Mouse (Mus musculus): ENCODE data around the gene Arhgef9. TPM values are rescaled to one million over a fixed set of nuclear protein-coding genes. Genes with fewer than 3 reads are reported as not detected.

Gene Arhgef9
- polyA plus RNA-seq, 1 experiment from 2014 or later: 50.0 TPM

DNA sequence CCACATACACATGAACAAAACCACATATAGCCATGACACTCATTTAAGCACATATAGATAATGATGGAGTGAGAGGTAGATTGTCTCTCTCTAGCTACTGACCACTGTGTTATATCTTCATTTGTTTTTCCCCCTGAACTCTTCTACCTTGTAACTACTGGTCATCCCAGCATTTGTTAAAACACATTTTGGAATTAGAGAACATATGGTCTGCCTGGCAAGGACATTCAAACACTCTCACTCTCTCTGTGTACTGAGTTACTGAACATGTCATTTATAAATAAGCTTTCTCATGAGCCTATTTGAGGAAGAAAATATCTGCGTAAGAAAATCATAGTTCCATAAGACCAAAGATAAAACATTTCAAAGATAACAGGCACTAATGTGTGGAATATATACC is 64.9 kb downstream of the Arhgef9 start:
- H3K27ac ChIP-seq: no peak overlapping the region
- H3K4me2 ChIP-seq: no peak overlapping the region
- no peaks in the 10 kb centered on the region for H3K36me3 ChIP-seq (replicated peaks)
- no peak for ATAC-seq (replicated peaks)
- H3K9ac ChIP-seq: no peak overlapping the region
- H3K27me3 ChIP-seq (replicated peaks): no peaks in the 10 kb centered on the region
- no peaks in the 10 kb centered on the region for H3K9me3 ChIP-seq
- 95% methylated on average over 1 of the region's 1 CpGs for WGBS
- H3K4me3 ChIP-seq: no peak overlapping the region
- no peaks in the 10 kb centered on the region for H3K4me1 ChIP-seq

DNA sequence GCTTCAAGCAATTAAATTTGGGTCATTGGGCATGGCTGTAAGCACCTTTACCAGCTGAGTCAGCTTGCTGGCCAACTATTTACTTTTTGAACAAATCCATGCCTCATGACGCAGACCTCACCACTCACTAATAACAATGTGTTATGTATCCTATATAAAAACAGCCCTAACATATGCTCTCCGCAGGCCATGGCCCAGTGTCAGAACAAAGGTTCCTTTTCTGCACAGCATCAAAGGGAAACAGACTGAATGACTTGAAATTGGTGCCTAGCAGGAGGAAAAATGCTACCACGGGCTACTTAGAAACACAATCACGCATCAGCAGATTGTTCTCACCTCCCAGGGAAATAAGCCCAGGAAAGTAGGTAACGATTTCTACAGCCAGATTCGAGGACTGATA is 73.2 kb downstream of the Arhgef9 start:
- Histone ChIP-seq H3K36me3 (replicated peaks) (no peaks in the 10 kb centered on the region), H3K9ac (no peak overlapping the region), H3K4me2 (no peak overlapping the region), H3K4me3 (no peak overlapping the region), H3K27me3 (replicated peaks) (no peaks in the 10 kb centered on the region), H3K9me3 (no peaks in the 10 kb centered on the region), H3K27ac (no peak overlapping the region), H3K4me1 (no peaks in the 10 kb centered on the region)
- 37% methylated on average over 6 of the region's 6 CpGs for WGBS
- no peak for ATAC-seq (replicated peaks)

DNA sequence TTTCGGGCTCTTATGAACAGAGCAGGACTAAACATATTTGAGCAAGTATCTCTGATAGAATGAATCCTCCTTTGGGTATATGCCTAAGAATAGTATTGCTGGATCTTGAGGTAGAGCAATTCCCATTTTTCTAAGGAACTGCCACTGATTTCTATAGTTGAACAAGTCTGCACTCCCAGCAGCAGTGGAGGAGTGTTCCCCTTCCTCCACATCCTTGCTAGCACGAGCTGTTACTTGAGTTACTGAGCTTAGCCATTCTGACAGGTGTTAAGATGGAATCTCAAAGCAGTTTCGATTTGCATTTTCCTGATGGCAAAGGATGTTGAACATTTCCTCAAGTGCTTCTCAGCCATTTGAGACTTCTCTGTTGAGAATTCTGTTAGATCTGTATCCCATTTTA is 92.3 kb downstream of the Arhgef9 start:
- WGBS: 77% methylated on average over 3 of the region's 3 CpGs
- Histone ChIP-seq H3K9me3 (no peaks in the 10 kb centered on the region), H3K27me3 (replicated peaks) (no peaks in the 10 kb centered on the region), H3K4me3 (no peak overlapping the region), H3K4me2 (no peak overlapping the region), H3K27ac (no peak overlapping the region), H3K9ac (no peak overlapping the region), H3K4me1 (no peaks in the 10 kb centered on the region), H3K36me3 (replicated peaks) (no peaks in the 10 kb centered on the region)
- no peak for ATAC-seq (replicated peaks)

DNA sequence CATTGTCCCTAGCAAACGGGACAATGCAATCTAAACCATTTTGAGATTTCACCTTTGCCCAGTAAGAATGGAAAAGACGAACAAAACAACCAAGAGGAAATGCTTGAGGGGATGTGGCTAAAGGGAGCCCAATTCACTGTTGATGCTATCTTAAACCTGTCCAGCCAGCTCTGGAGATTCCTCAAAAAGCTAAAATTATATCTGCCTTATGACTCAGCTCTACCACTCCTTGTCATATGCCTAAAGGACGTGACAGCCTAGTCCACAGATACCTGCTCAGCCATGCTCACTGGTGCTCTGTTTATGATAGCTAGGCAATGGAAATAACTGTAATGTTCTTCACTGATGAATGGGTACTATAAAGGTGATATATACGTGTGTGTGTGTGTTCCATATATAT is 109.0 kb downstream of the Arhgef9 start:
- 77% methylated on average over 4 of the region's 4 CpGs for WGBS
- no peak overlapping the region for H3K4me3 ChIP-seq
- ATAC-seq (replicated peaks): no peak
- H3K4me2 ChIP-seq: no peak overlapping the region
- H3K9me3 ChIP-seq: no peaks in the 10 kb centered on the region
- H3K36me3 ChIP-seq (replicated peaks): no peaks in the 10 kb centered on the region
- no peak overlapping the region for H3K27ac ChIP-seq
- H3K4me1 ChIP-seq: no peaks in the 10 kb centered on the region
- no peaks in the 10 kb centered on the region for H3K27me3 ChIP-seq (replicated peaks)
- H3K9ac ChIP-seq: no peak overlapping the region

DNA sequence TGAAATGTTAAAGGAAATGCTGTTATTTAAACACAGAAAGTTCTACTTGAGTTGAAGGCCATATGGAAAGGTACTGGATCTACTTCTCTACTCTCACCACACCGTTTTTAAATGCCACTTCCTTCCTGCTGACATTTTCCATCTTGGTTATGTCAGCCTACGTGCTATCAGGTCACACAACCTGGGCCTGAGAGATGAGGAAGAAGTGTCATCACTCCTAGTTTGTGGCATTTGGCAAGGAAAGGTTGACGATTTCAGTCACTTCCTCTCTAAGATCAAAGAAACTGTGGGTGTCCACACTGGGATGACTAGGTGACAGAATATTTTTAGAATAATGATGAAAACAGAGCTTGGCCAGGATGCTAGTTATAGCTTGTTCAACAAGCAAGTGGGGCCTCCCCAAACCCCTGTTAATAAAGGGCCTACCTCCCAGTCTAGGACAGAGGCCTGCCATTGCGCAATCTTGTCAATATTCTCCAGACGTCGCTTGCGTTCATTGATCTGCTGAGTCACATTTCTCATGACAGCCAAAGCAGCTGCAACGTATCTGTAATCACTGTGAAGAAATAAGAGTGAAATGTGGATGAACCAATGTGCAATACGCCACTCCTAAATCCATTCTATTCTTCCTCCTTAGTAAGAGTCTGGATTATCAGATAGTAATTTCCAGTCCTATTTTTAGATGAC is 119.5 kb downstream of the Arhgef9 start:
- no peaks in the 10 kb centered on the region for H3K4me1 ChIP-seq
- no peaks in the 10 kb centered on the region for H3K36me3 ChIP-seq (replicated peaks)
- WGBS: 90% methylated on average over 9 of the region's 9 CpGs

DNA sequence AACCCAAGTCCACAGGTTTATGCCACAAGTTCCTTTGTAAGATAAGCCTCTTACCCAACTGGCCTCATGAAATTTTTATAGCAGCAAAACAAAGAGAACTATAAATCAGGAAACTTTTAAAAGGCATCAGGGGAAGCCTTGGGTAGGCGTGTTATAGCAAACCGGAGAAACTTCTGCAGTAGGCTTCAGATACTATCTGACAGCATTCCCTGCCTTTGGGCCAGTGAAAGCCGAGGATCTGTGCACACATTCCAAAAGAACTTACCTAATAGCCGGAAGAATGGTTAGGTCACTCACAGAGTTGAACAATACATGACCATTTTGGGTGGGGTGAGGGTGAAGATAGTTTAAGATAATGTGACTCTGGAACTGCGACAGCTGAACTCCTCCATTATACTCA is 168.7 kb downstream of the Arhgef9 start:
- Histone ChIP-seq H3K27me3 (replicated peaks) (no peaks in the 10 kb centered on the region), H3K4me2 (no peak overlapping the region), H3K4me1 (no peaks in the 10 kb centered on the region), H3K9me3 (no peaks in the 10 kb centered on the region), H3K4me3 (no peak overlapping the region), H3K36me3 (replicated peaks) (no peaks in the 10 kb centered on the region), H3K9ac (no peak overlapping the region), H3K27ac (no peak overlapping the region)
- no peak for ATAC-seq (replicated peaks)
- WGBS: 54% methylated on average over 5 of the region's 5 CpGs

More for the DNA sequence above, 119.5 kb downstream of the Arhgef9 start:
- no peak overlapping the region for H3K4me2 ChIP-seq
- H3K9ac ChIP-seq: no peak overlapping the region
- no peaks in the 10 kb centered on the region for H3K27me3 ChIP-seq (replicated peaks)
- ATAC-seq (replicated peaks): no peak
- H3K9me3 ChIP-seq: no peaks in the 10 kb centered on the region
- H3K27ac ChIP-seq: no peak overlapping the region
- H3K4me3 ChIP-seq: no peak overlapping the region

DNA sequence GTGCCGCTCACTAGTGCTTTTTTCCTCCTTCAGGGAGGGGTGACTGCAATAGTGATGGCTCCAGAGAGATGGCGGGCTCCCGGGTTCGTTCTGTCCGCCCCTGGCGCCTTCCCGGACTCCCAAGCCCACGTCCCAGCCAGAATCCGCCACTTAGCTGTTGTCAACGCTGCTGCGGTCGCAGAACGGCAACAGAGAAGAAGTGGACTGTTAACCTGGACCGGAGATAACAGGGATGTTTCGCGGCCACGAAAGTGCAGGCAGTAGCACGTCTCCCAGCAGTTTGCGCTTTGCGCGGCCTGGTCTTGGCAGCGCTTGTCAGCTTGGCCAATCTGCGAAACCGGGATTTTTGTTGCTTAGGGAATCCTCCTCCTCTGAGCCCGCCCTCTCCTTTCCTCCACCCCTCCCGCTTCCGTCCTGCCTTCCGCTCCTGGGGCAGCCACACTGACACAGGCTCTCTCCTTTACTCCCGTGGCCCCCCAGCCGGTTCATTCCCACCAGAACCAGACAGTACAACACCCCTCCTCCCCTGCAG is 170.2 kb downstream of the Arhgef9 start, which contains the start of gene Spin4:
TSS of gene Spin4 (minus strand) at position 322 of the 532 bp plus-strand sequence.
- no peaks in the 10 kb centered on the region for H3K27me3 ChIP-seq (replicated peaks)
- ATAC-seq (replicated peaks): peak; percentile 95
- peak within 1 kb of the TSS; percentile 53 for H3K9ac ChIP-seq
- peak within 1 kb of the TSS; percentile 61 for H3K4me2 ChIP-seq
- 14% methylated on average over 29 of the region's 30 CpGs for WGBS
- no peaks in the 10 kb centered on the region for H3K9me3 ChIP-seq
- peak within 1 kb of the TSS; percentile 84 for H3K27ac ChIP-seq
- H3K4me1 ChIP-seq: no peaks in the 10 kb centered on the region
- H3K4me3 ChIP-seq: peak within 1 kb of the TSS; percentile 54
- H3K36me3 ChIP-seq (replicated peaks): no peaks in the 10 kb centered on the region

DNA sequence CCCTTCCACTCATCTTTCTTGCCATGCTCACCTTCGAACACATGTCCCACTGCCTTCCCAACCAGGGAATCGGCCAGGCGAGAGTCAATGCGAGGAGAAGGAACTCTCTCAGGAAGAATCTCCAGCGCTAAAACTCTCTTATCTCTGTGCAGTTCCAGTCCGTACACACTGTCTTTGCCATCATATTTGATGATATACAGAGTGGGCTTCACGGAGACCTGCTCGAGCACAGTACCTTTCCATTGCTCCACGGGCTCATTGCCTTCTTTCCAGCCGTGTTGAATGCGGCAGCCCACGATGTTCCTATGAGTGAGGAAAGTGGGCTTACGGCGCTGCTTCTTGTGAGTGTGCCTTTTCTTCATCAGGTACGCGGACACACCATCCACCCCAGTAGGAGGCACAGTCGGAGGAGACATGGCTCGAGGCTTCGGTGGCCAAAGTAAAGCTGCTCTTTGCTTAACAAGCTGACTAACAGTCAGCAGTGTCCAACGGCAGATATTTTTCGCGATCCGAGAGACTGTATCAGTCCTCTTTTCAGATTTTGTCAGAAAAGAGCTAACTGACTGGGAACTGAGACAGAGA is 170.8 kb downstream of the Arhgef9 start:
- Histone ChIP-seq H3K36me3 (replicated peaks) (no peaks in the 10 kb centered on the region), H3K4me1 (no peaks in the 10 kb centered on the region), H3K27ac (peak overlapping the region; percentile 84), H3K27me3 (replicated peaks) (no peaks in the 10 kb centered on the region), H3K9me3 (no peaks in the 10 kb centered on the region), H3K9ac (peak overlapping the region; percentile 53), H3K4me3 (peak overlapping the region; percentile 54), H3K4me2 (peak overlapping the region; percentile 61)
- 25% methylated on average over 23 of the region's 23 CpGs for WGBS
- ATAC-seq (replicated peaks): peak; percentile 84

DNA sequence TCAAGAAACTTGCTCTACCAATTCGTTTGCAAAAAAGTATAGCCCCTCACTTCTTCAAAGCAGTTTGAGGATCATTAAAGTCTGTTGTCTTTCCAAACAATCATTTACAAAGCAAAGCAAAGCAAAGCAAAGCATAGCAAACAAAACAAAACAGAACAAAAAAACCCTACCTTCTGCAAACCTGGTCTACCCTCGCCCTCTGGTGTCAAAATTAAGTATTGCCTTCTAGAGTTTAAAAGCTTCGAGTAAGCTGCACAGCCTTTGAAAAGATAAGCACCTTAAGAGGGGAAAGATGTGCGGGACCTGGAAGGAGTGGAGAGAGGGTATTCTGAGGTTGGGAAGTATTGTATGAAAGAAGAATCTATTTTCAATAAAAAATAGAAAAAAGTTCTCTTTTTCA is 184.6 kb downstream of the Arhgef9 start:
- ATAC-seq (replicated peaks): no peak
- no peak overlapping the region for H3K4me2 ChIP-seq
- H3K27ac ChIP-seq: no peak overlapping the region

More for the DNA sequence above, 184.6 kb downstream of the Arhgef9 start:
- no peaks in the 10 kb centered on the region for H3K36me3 ChIP-seq (replicated peaks)
- no peaks in the 10 kb centered on the region for H3K27me3 ChIP-seq (replicated peaks)
- H3K9me3 ChIP-seq: no peaks in the 10 kb centered on the region
- 27% methylated on average over 4 of the region's 4 CpGs for WGBS
- H3K9ac ChIP-seq: no peak overlapping the region
- H3K4me1 ChIP-seq: no peaks in the 10 kb centered on the region
- no peak overlapping the region for H3K4me3 ChIP-seq

Other genes with a start within 250 kb of the Arhgef9 start
- 2.0 and 2.5 TPM in 2 replicates for gene Spin4, start 170.2 kb downstream of the Arhgef9 start, polyA plus RNA-seq (2015; fragmentation: Nextera tagmentation; extraction: Ambion mirVana)
- gene Amer1, start 248.0 kb upstream of the Arhgef9 start, polyA plus RNA-seq (2015; fragmentation: Nextera tagmentation; extraction: Ambion mirVana): 13.0 and 13.3 TPM in 2 replicates

Data from midbrain, embryonic 15.5 days (tissue).